Mouse (Mus musculus): ENCODE measurements at regions not wholly inside any gene's neighbourhood (a gene's known extent, or its start where the extent isn't known, plus 50 kb on each side); places are given as distances from the start of the nearest gene placed in this dataset.

- no peak for DNase-seq (ENCODE audit: extremely low read depth)
- Histone ChIP-seq H3K4me2 (ENCODE audit: insufficient read depth, low read depth, poor library complexity, severe bottlenecking) (no peak overlapping the region), H3K27me3 (replicated peaks) (no peaks in the 10 kb centered on the region), H3K4me1 (ENCODE audit: control insufficient read depth in 1 of 2, insufficient read depth in 2 of 2) (no peaks in the 10 kb centered on the region), H3K9me3 (replicated peaks; ENCODE audit: low read length) (peaks cover 45% of the 10 kb centered on the region), H3K79me2 (replicated peaks; ENCODE audit: control insufficient read depth, extremely low read depth, insufficient read depth, poor library complexity, severe bottlenecking) (no peaks in the 10 kb centered on the region), H3K9ac (ENCODE audit: insufficient read depth, low read depth) (no peak overlapping the region), H3K36me3 (replicated peaks in 1 of 2; ENCODE audit: control insufficient read depth in 1 of 2, insufficient read depth in 1 of 2, low read length in 1 of 2) (no peaks in the 10 kb centered on the region), H3K27ac (ENCODE audit: insufficient read depth, low read depth) (no peak overlapping the region), H3K4me3 (replicated peaks in 1 of 3; ENCODE audit: low read depth in 2 of 3, low read length in 2 of 3, poor library complexity in 1 of 3) (no peak overlapping the region)
- in situ Hi-C loops (cut with MboI; ENCODE audit: low pct_ligation_motif_present, low pct_unique_long_range_greater_than_20kb, low sequenced_read_pairs): no loop called here
- TF ChIP-seq JUND (conservative IDR thresholded peaks at IDR 0.05; ENCODE audit: low read depth, low read length) (no peak), CHD2 (IDR thresholded peaks at IDR 0.05; ENCODE audit: low read length) (no peak), CHD1 (IDR thresholded peaks at IDR 0.05; ENCODE audit: low read depth, low read length) (no peak), E2F4 (IDR thresholded peaks at IDR 0.05; ENCODE audit: insufficient replicate concordance, low read depth, low read length) (no peak), PAX5 (IDR thresholded peaks at IDR 0.05; ENCODE audit: low read length) (no peak)
- dilution Hi-C loops (cut with MboI; ENCODE audit: extremely low pct_ligation_motif_present, extremely low pct_unique_long_range_greater_than_20kb, low sequenced_read_pairs): no loop called here
Observed at GRCm38 (mm10) chr4:100723053-100723452, 53.4 kb upstream of the Cachd1 start.

- no peak for DNase-seq (ENCODE audit: extremely low read depth)
- Histone ChIP-seq H3K27ac (ENCODE audit: insufficient read depth, low read depth) (no peak overlapping the region), H3K9ac (ENCODE audit: insufficient read depth, low read depth) (no peak overlapping the region), H3K4me1 (ENCODE audit: control insufficient read depth in 1 of 2, insufficient read depth in 2 of 2) (no peaks in the 10 kb centered on the region), H3K36me3 (replicated peaks in 1 of 2; ENCODE audit: control insufficient read depth in 1 of 2, insufficient read depth in 1 of 2, low read length in 1 of 2) (no peaks in the 10 kb centered on the region), H3K27me3 (replicated peaks) (no peaks in the 10 kb centered on the region), H3K4me2 (ENCODE audit: insufficient read depth, low read depth, poor library complexity, severe bottlenecking) (no peak overlapping the region), H3K9me3 (replicated peaks; ENCODE audit: low read length) (peaks cover 47% of the 10 kb centered on the region), H3K79me2 (replicated peaks; ENCODE audit: control insufficient read depth, extremely low read depth, insufficient read depth, poor library complexity, severe bottlenecking) (no peaks in the 10 kb centered on the region), H3K4me3 (replicated peaks in 1 of 3; ENCODE audit: low read depth in 2 of 3, low read length in 2 of 3, poor library complexity in 1 of 3) (no peak overlapping the region)
- TF ChIP-seq HCFC1 (IDR thresholded peaks at IDR 0.05; ENCODE audit: low read depth, low read length): no peak
- no peak for TF ChIP-seq SMC3 (IDR thresholded peaks at IDR 0.05; ENCODE audit: low read depth, low read length)
- no peak for TF ChIP-seq ELF1 (IDR thresholded peaks at IDR 0.05; ENCODE audit: low read depth, low read length)
- TF ChIP-seq USF2 (conservative IDR thresholded peaks at IDR 0.05; ENCODE audit: low read depth, low read length): no peak
- TF ChIP-seq TCF12 (IDR thresholded peaks at IDR 0.05; ENCODE audit: low read depth, low read length): no peak
- TF ChIP-seq CHD1 (IDR thresholded peaks at IDR 0.05; ENCODE audit: low read depth, low read length): no peak
- TF ChIP-seq POLR2AphosphoS2 (IDR thresholded peaks at IDR 0.05; ENCODE audit: low read depth, low read length): no peak
- no peak for TF ChIP-seq MYC (IDR thresholded peaks at IDR 0.05; ENCODE audit: low read depth, low read length)
- TF ChIP-seq USF1 (IDR thresholded peaks at IDR 0.05; ENCODE audit: low read depth, low read length): no peak
- no peak for TF ChIP-seq PAX5 (IDR thresholded peaks at IDR 0.05; ENCODE audit: low read length)
- TF ChIP-seq EP300 (IDR thresholded peaks at IDR 0.05; ENCODE audit: low read length): no peak
- TF ChIP-seq NRF1 (IDR thresholded peaks at IDR 0.05; ENCODE audit: low read depth, low read length): no peak
- dilution Hi-C loops (cut with MboI; ENCODE audit: extremely low pct_ligation_motif_present, extremely low pct_unique_long_range_greater_than_20kb, low sequenced_read_pairs) (no loop called here), in situ Hi-C loops (cut with MboI; ENCODE audit: low pct_ligation_motif_present, low pct_unique_long_range_greater_than_20kb, low sequenced_read_pairs) (no loop called here)
Observed at GRCm38 (mm10) chr4:100725811-100726210, 50.7 kb upstream of the Cachd1 start.

GRCm38 (mm10) chr4:100726496-100726895 lies 50.0 kb upstream of the Cachd1 start:
- in situ Hi-C loops (cut with MboI; ENCODE audit: low pct_ligation_motif_present, low pct_unique_long_range_greater_than_20kb, low sequenced_read_pairs): no loop called here
- Histone ChIP-seq H3K4me3 (replicated peaks in 1 of 3; ENCODE audit: low read depth in 2 of 3, low read length in 2 of 3, poor library complexity in 1 of 3) (no peak overlapping the region), H3K27me3 (replicated peaks) (no peaks in the 10 kb centered on the region), H3K9ac (ENCODE audit: insufficient read depth, low read depth) (no peak overlapping the region), H3K27ac (ENCODE audit: insufficient read depth, low read depth) (no peak overlapping the region), H3K9me3 (replicated peaks; ENCODE audit: low read length) (peaks cover 44% of the 10 kb centered on the region), H3K36me3 (replicated peaks in 1 of 2; ENCODE audit: control insufficient read depth in 1 of 2, insufficient read depth in 1 of 2, low read length in 1 of 2) (no peaks in the 10 kb centered on the region), H3K4me1 (ENCODE audit: control insufficient read depth in 1 of 2, insufficient read depth in 2 of 2) (no peaks in the 10 kb centered on the region), H3K4me2 (ENCODE audit: insufficient read depth, low read depth, poor library complexity, severe bottlenecking) (no peak overlapping the region), H3K79me2 (replicated peaks; ENCODE audit: control insufficient read depth, extremely low read depth, insufficient read depth, poor library complexity, severe bottlenecking) (no peaks in the 10 kb centered on the region)
- dilution Hi-C loops (cut with MboI; ENCODE audit: extremely low pct_ligation_motif_present, extremely low pct_unique_long_range_greater_than_20kb, low sequenced_read_pairs): no loop called here
- TF ChIP-seq TCF12 (IDR thresholded peaks at IDR 0.05; ENCODE audit: low read depth, low read length) (no peak), BHLHE40 (IDR thresholded peaks at IDR 0.05; ENCODE audit: low read depth, low read length) (no peak), ZC3H11A (IDR thresholded peaks at IDR 0.05; ENCODE audit: low read depth, low read length) (no peak), MXI1 (IDR thresholded peaks at IDR 0.05; ENCODE audit: low read depth, low read length) (no peak), POLR2A (IDR thresholded peaks at IDR 0.05; ENCODE audit: low read depth, low read length) (no peak), SMC3 (IDR thresholded peaks at IDR 0.05; ENCODE audit: low read depth, low read length) (no peak), CHD2 (IDR thresholded peaks at IDR 0.05; ENCODE audit: low read length) (no peak), POLR2AphosphoS2 (IDR thresholded peaks at IDR 0.05; ENCODE audit: low read depth, low read length) (no peak), ETS1 (conservative IDR thresholded peaks at IDR 0.05; ENCODE audit: low read depth, low read length) (no peak), EP300 (IDR thresholded peaks at IDR 0.05; ENCODE audit: low read length) (no peak), ZMIZ1 (IDR thresholded peaks at IDR 0.05; ENCODE audit: low read depth, low read length) (no peak), ZKSCAN1 (IDR thresholded peaks at IDR 0.05; ENCODE audit: borderline replicate concordance, low read depth, low read length) (no peak), KAT2A (IDR thresholded peaks at IDR 0.05; ENCODE audit: insufficient replicate concordance, low read length) (no peak), MEF2A (IDR thresholded peaks at IDR 0.05; ENCODE audit: borderline replicate concordance, low read depth, low read length) (no peak), UBTF (IDR thresholded peaks at IDR 0.05; ENCODE audit: low read depth, low read length) (no peak), E2F4 (IDR thresholded peaks at IDR 0.05; ENCODE audit: insufficient replicate concordance, low read depth, low read length) (no peak), USF2 (conservative IDR thresholded peaks at IDR 0.05; ENCODE audit: low read depth, low read length) (no peak)
- DNase-seq (ENCODE audit: extremely low read depth): no peak
